Mouse (Mus musculus) thymus, adult 2 months (tissue): Measurements from ENCODE around the gene Glt8d2.

ENCODE experiments used
- CTCF ChIP-seq: fragments of 200-500 bp; IDR thresholded peaks from 2 replicates; pipeline ENCODE4 v1.5.1; 2012; ENCODE audit warnings: mild to moderate bottlenecking, control low read depth, low read length, moderate library complexity, borderline replicate concordance; ENCODE audit not compliant: control insufficient read depth, poor library complexity, insufficient read depth; ENCODE audit errors: extremely low read depth
- POLR2A ChIP-seq: fragments of 200-500 bp; IDR thresholded peaks from 2 replicates; pipeline ENCODE4 v1.6.1; 2012; ENCODE audit warnings: mild to moderate bottlenecking, low read length, control low read depth, moderate library complexity; ENCODE audit not compliant: control insufficient read depth, poor library complexity, insufficient read depth; ENCODE audit errors: extremely low read depth

- TF ChIP-seq CTCF, result no peak
- TF ChIP-seq POLR2A, result no peak
Observed at GRCm38 (mm10) chr10:82689681-82690211, 704 bp downstream of the Glt8d2 start.
